Mouse (Mus musculus) hematopoietic multipotent progenitor cell, adult 10-12 weeks (in vitro differentiated cells): ENCODE results near the gene Dusp14. TPM values are rescaled to one million over a fixed set of nuclear protein-coding genes. Genes with fewer than 3 reads are reported as not detected.

ENCODE experiments used
- polyA plus RNA-seq: library from polyadenylated mRNA; stranded (reverse); fragments of >175 nt; gene quantifications from 2 replicates; pipeline ENCODE4 v1.2.3, GENCODE M21; 2012; ENCODE audit warnings: low replicate concordance

Dusp14 gene
- 0.30 and 0.82 TPM in 2 replicates for polyA plus RNA-seq

GRCm38 (mm10) chr11:84069034-84069370 is at the start of gene Dusp14:
Gene Dusp14, minus strand, starts transcription at chr11:84069261.

Other genes starting within 250 kb of the Dusp14 start
- gene Hnf1b, start 219.2 kb downstream of the Dusp14 start, polyA plus RNA-seq: 0.64 and 0.88 TPM in 2 replicates
- 2.8 and 3.4 TPM in 2 replicates for gene Ddx52, start 127.2 kb downstream of the Dusp14 start, polyA plus RNA-seq
- 6.6 and 22.6 TPM in 2 replicates for gene Synrg, start 104.8 kb downstream of the Dusp14 start, polyA plus RNA-seq
- 0.37 and 1.1 TPM in 2 replicates for gene Tada2a, start 60.3 kb upstream of the Dusp14 start, polyA plus RNA-seq
- 7.1 and 8.0 TPM in 2 replicates for gene Acaca, start 60.4 kb upstream of the Dusp14 start, polyA plus RNA-seq
- not detected in 2 replicates for gene Gm11437, start 98.2 kb upstream of the Dusp14 start, polyA plus RNA-seq